Mouse (Mus musculus) heart, embryonic 15.5 days (tissue): ENCODE data around the gene Ttpal. TPM values are rescaled to one million over a fixed set of nuclear protein-coding genes. Genes with fewer than 3 reads are reported as not detected.

Experiments used
- ATAC-seq: fragments of 200-750 bp; cut with Nextera tagmentation; replicated peaks from 2 replicates; pipeline ENCODE4 v1.8.0; 2017; ENCODE audit warnings: low read depth, moderate TSS enrichment; ENCODE audit not compliant: insufficient number of reproducible peaks, insufficient read depth, low FRiP score
- H3K27ac ChIP-seq: fragments of 300-500 bp; sonication (generic); 2 replicates; pipeline ENCODE4 v1.5.1; 2015; ENCODE audit warnings: mild to moderate bottlenecking, inconsistent platforms
- H3K27me3 ChIP-seq: fragments of 300-500 bp; sonication (generic); 2 replicates; pipeline ENCODE4 v1.6.1; 2015; ENCODE audit warnings: inconsistent platforms
- H3K36me3 ChIP-seq: fragments of 300-500 bp; sonication (generic); 2 replicates; pipeline ENCODE4 v1.6.1; 2015; ENCODE audit warnings: mild to moderate bottlenecking, inconsistent platforms
- H3K4me1 ChIP-seq: fragments of 300-500 bp; sonication (generic); replicated peaks from 2 replicates; pipeline ENCODE4 v1.6.1; 2015; ENCODE audit warnings: inconsistent platforms
- H3K4me2 ChIP-seq: fragments of 300-500 bp; sonication (generic); 2 replicates; pipeline ENCODE4 v1.6.1; 2015; ENCODE audit warnings: inconsistent platforms, mild to moderate bottlenecking, moderate library complexity
- H3K4me3 ChIP-seq: fragments of 300-500 bp; sonication (generic); 2 replicates; pipeline ENCODE4 v1.5.1; 2015; ENCODE audit warnings: mild to moderate bottlenecking, inconsistent platforms
- H3K9ac ChIP-seq: fragments of 300-500 bp; sonication (generic); 2 replicates; pipeline ENCODE4 v1.6.1; 2015; ENCODE audit warnings: mild to moderate bottlenecking, inconsistent platforms
- H3K9me3 ChIP-seq: fragments of 300-500 bp; sonication (generic); replicated peaks from 2 replicates; pipeline ENCODE4 v1.6.1; 2016; ENCODE audit warnings: inconsistent platforms
- WGBS: fragments of 180-500 bp; shearing (Covaris S2); methylation state at CpG from one replicate; pipeline ENCODE4 v1.1.7; 2015; ENCODE audit warnings: mixed read lengths; 5-methylcytosine and 5-hydroxymethylcytosine counted together
- polyA plus RNA-seq: library from polyadenylated mRNA; unstranded; fragments of >200 nt; fragmentation: Nextera tagmentation; extraction: Ambion mirVana; gene quantifications from 2 replicates; pipeline ENCODE4 v1.2.1, GENCODE M21; 2015

The Ttpal gene
- polyA plus RNA-seq, 1 experiment from 2014 or later = 15.2 TPM

GRCm38 (mm10) chr2:163662698-163663221, 60.6 kb downstream of the Ttpal start:
- no peak overlapping the region for H3K4me2 ChIP-seq
- H3K4me1 ChIP-seq = peaks cover 59% of the 10 kb centered on the region
- no peak overlapping the region for H3K27ac ChIP-seq
- no peaks in the 10 kb centered on the region for H3K36me3 ChIP-seq
- H3K9ac ChIP-seq = no peak overlapping the region
- H3K9me3 ChIP-seq = no peaks in the 10 kb centered on the region
- 65% methylated on average over 2 of the region's 2 CpGs for WGBS
- no peak for ATAC-seq
- H3K27me3 ChIP-seq = no peaks in the 10 kb centered on the region
- no peak overlapping the region for H3K4me3 ChIP-seq

- Histone ChIP-seq H3K9ac (no peak overlapping the region), H3K36me3 (no peaks in the 10 kb centered on the region), H3K27ac (peak overlapping the region; percentile 37), H3K27me3 (no peaks in the 10 kb centered on the region), H3K9me3 (no peaks in the 10 kb centered on the region), H3K4me2 (no peak overlapping the region), H3K4me3 (no peak overlapping the region), H3K4me1 (peaks cover 59% of the 10 kb centered on the region)
- 48% methylated on average over 3 of the region's 3 CpGs for WGBS
- no peak for ATAC-seq
Observed at GRCm38 (mm10) chr2:163663930-163664329, 61.8 kb downstream of the Ttpal start.

GRCm38 (mm10) chr2:163667045-163667444, 64.9 kb downstream of the Ttpal start:
- WGBS = 95% methylated on average over 1 of the region's 1 CpGs

More at GRCm38 (mm10) chr2:163667045-163667444, 64.9 kb downstream of the Ttpal start:
- Histone ChIP-seq H3K4me2 (no peak overlapping the region), H3K4me3 (no peak overlapping the region), H3K27ac (peak overlapping the region; percentile 16; the same call in 1 of the 2 replicates), H3K36me3 (no peaks in the 10 kb centered on the region), H3K9me3 (no peaks in the 10 kb centered on the region), H3K9ac (no peak overlapping the region), H3K4me1 (peaks cover 40% of the 10 kb centered on the region), H3K27me3 (no peaks in the 10 kb centered on the region)
- no peak for ATAC-seq

Other genes with a start within 250 kb of the Ttpal start
- 41.0 and 47.7 TPM in 2 replicates for gene Jph2, start 204.3 kb upstream of the Ttpal start, polyA plus RNA-seq
- 47.5 and 55.9 TPM in 2 replicates for gene Oser1, start 177.6 kb upstream of the Ttpal start, polyA plus RNA-seq
- 0.18 and 1.5 TPM in 2 replicates for gene Gdap1l1, start 163.8 kb upstream of the Ttpal start, polyA plus RNA-seq
- gene Fitm2, start 129.7 kb upstream of the Ttpal start, polyA plus RNA-seq = 12.5 and 13.9 TPM in 2 replicates
- not detected in 2 replicates for gene R3hdml, start 110.0 kb upstream of the Ttpal start, polyA plus RNA-seq
- gene Hnf4a, start 95.5 kb upstream of the Ttpal start, polyA plus RNA-seq = 0.46 TPM in 1 of 2 replicates, not detected in the other
- gene Serinc3, start 42.8 kb downstream of the Ttpal start, polyA plus RNA-seq = 54.8 and 57.1 TPM in 2 replicates
- gene Pkig, start 56.1 kb downstream of the Ttpal start, polyA plus RNA-seq = 289 and 356 TPM in 2 replicates
- 3.0 and 8.4 TPM in 2 replicates for gene Ada, start 147.9 kb downstream of the Ttpal start, polyA plus RNA-seq
- 2.2 and 3.5 TPM in 2 replicates for gene Ccn5, start 218.5 kb downstream of the Ttpal start, polyA plus RNA-seq